Mouse (Mus musculus) thymus, adult 2 months (tissue): ENCODE data around the gene Ptchd3. TPM values are rescaled to one million over a fixed set of nuclear protein-coding genes. Genes with fewer than 3 reads are reported as not detected.

Source experiments
- DNase-seq: peaks from one replicate; pipeline ENCODE4 v3.0.0; 2021
- H3K27ac ChIP-seq: fragments of 200-500 bp; 2 replicates; pipeline ENCODE4 v1.5.1; 2012; ENCODE audit warnings: low read length, control low read depth; ENCODE audit not compliant: control insufficient read depth, insufficient read depth
- H3K27me3 ChIP-seq: fragments of 200-500 bp; 2 replicates; pipeline ENCODE4 v1.6.1; 2012; ENCODE audit warnings: mild to moderate bottlenecking, low read length, moderate library complexity, mixed read lengths; ENCODE audit not compliant: control insufficient read depth, insufficient read depth
- H3K36me3 ChIP-seq: fragments of 200-500 bp; 2 replicates; pipeline ENCODE4 v1.6.1; 2012; ENCODE audit warnings: mild to moderate bottlenecking, low read length, moderate library complexity; ENCODE audit not compliant: control insufficient read depth, insufficient read depth
- H3K4me1 ChIP-seq: fragments of 200-500 bp; replicated peaks from 2 replicates; pipeline ENCODE4 v1.6.1; 2012; ENCODE audit warnings: low read length; ENCODE audit not compliant: control insufficient read depth, insufficient read depth
- H3K4me3 ChIP-seq: fragments of 200-500 bp; 2 replicates; pipeline ENCODE4 v1.5.1; 2012; ENCODE audit warnings: mild to moderate bottlenecking, low read length, control low read depth, moderate library complexity; ENCODE audit not compliant: control insufficient read depth, insufficient read depth
- CTCF ChIP-seq: fragments of 200-500 bp; IDR thresholded peaks from 2 replicates; pipeline ENCODE4 v1.5.1; 2012; ENCODE audit warnings: mild to moderate bottlenecking, control low read depth, low read length, moderate library complexity, borderline replicate concordance; ENCODE audit not compliant: control insufficient read depth, poor library complexity, insufficient read depth; ENCODE audit errors: extremely low read depth
- POLR2A ChIP-seq: fragments of 200-500 bp; IDR thresholded peaks from 2 replicates; pipeline ENCODE4 v1.6.1; 2012; ENCODE audit warnings: mild to moderate bottlenecking, low read length, control low read depth, moderate library complexity; ENCODE audit not compliant: control insufficient read depth, poor library complexity, insufficient read depth; ENCODE audit errors: extremely low read depth
- WGBS: fragments of 180-500 bp; shearing (Covaris S2); methylation state at CpG from one replicate; pipeline ENCODE4 v1.1.7; 2018; 5-methylcytosine and 5-hydroxymethylcytosine counted together
- polyA plus RNA-seq: library from polyadenylated mRNA; depleted of rRNA; stranded (reverse); fragments of >200 nt; gene quantifications from 2 replicates; pipeline ENCODE4 v1.2.3, GENCODE M21; 2012

The Ptchd3 gene
- polyA plus RNA-seq, 1 experiment, result 0.04 TPM

GRCm38 (mm10) chr11:121793530-121793929 lies 36.5 kb upstream of the Ptchd3 start:
- Histone ChIP-seq H3K27ac (no peak overlapping the region), H3K4me3 (no peak overlapping the region), H3K4me1 (no peaks in the 10 kb centered on the region; the same call in 1 of the 2 replicates), H3K36me3 (no peaks in the 10 kb centered on the region), H3K27me3 (no peaks in the 10 kb centered on the region)
- WGBS, result over 99% methylated on average over 3 of the region's 3 CpGs
- DNase-seq, result no peak
- TF ChIP-seq POLR2A, result no peak
- no peak for TF ChIP-seq CTCF

GRCm38 (mm10) chr11:121794186-121794585 lies 35.9 kb upstream of the Ptchd3 start:
- Histone ChIP-seq H3K27ac (no peak overlapping the region), H3K4me1 (no peaks in the 10 kb centered on the region; the same call in 1 of the 2 replicates), H3K4me3 (no peak overlapping the region), H3K27me3 (no peaks in the 10 kb centered on the region), H3K36me3 (no peaks in the 10 kb centered on the region)
- DNase-seq, result no peak
- TF ChIP-seq CTCF (no peak), POLR2A (no peak)
- WGBS, result 96% methylated on average over 3 of the region's 3 CpGs

DNA sequence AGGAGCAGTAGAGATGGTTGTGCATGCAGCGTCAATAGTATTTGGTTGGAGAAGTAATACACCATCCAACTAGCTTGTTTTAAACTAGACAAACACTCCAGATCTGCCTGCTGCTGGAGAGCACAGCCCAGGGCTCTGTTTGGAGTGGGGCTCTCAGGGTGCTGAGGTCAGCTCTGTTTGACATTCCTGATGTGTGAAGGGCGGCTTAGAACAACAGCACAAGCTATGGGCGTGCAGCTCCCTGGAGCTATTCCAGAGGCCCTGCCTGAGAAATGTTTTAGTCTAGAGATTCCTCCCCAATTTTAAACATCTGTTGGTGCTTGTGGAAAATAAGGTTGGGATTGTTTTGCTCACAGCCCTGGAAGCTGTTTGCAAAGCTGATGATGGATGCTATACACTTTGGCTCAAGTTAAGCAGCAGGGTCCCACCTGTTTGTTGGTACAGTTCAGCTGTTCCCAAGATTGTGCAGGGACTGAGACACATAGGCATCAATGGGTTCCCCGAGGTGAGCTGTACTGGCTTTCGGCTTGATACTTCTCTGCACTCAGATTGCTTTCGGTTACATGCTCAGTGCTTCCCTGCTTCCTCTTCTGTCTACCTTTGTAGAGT lies 35.4 kb upstream of the Ptchd3 start:
- Histone ChIP-seq H3K27ac (no peak overlapping the region), H3K4me1 (no peaks in the 10 kb centered on the region; the same call in 1 of the 2 replicates), H3K36me3 (no peaks in the 10 kb centered on the region), H3K4me3 (no peak overlapping the region), H3K27me3 (no peaks in the 10 kb centered on the region)
- DNase-seq, result no peak
- TF ChIP-seq CTCF, result no peak
- TF ChIP-seq POLR2A, result no peak
- WGBS, result 88% methylated on average over 6 of the region's 6 CpGs

GRCm38 (mm10) chr11:121795978-121796377 lies 34.1 kb upstream of the Ptchd3 start:
- H3K36me3 ChIP-seq, result no peaks in the 10 kb centered on the region
- H3K4me1 ChIP-seq, result no peaks in the 10 kb centered on the region; the same call in 1 of the 2 replicates
- TF ChIP-seq POLR2A (no peak), CTCF (no peak)
- no peak for DNase-seq
- no peak overlapping the region for H3K27ac ChIP-seq
- H3K4me3 ChIP-seq, result no peak overlapping the region
- no peaks in the 10 kb centered on the region for H3K27me3 ChIP-seq
- 88% methylated on average over 2 of the region's 2 CpGs for WGBS

DNA sequence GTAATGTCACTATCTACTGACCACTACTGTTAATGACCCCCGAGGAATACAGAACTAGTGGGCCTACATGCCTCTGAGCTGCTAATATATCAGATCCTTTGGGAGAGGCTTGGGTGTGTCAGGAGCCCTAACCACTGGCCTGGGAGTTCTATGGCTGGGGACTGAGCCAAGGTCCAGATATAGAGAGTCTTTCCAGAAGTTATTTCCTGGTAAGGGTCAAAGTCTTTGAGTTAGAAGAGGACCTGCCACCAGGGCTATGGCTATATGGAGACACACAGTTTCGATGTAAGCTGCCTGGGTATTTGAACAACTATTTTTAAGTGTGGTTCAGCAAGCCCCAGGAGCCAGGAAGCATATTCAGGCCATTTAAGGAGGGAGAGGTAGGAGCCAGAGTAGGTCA lies 31.5 kb upstream of the Ptchd3 start:
- Histone ChIP-seq H3K27ac (no peak overlapping the region), H3K36me3 (no peaks in the 10 kb centered on the region), H3K27me3 (no peaks in the 10 kb centered on the region), H3K4me1 (no peaks in the 10 kb centered on the region; the same call in 1 of the 2 replicates), H3K4me3 (no peak overlapping the region)
- WGBS, result 95% methylated on average over 2 of the region's 2 CpGs
- DNase-seq, result no peak
- TF ChIP-seq CTCF (no peak), POLR2A (no peak)

DNA sequence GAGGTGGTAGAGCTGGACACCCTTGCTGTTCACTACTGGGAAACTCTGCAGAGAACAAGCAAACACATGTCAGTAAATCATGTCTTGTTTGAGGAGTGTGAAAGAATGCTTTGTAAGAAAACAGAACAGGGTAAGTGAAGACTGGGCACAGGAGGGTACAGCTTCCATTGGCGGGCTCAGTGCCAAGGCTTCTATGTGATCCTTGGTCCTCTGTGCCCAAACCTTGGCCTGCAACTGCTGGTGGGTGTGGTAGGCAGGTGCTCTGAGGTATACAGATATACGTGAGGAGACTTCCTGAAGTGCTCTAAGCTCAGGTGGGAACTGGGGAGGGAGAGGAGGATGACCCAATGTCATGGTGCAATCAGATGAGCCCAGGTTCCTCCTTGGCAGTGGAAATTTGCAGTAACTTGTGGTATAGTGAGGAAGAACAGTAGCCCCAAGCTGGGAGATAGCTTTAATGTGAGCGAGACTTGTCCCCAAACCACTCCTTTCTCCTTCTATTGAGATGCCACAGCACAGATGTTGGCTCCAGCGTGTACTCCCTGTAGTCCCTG lies 30.2 kb upstream of the Ptchd3 start:
- no peak for DNase-seq
- no peak overlapping the region for H3K4me3 ChIP-seq
- H3K4me1 ChIP-seq, result peaks cover 2% of the 10 kb centered on the region; the same call in 1 of the 2 replicates
- no peaks in the 10 kb centered on the region for H3K27me3 ChIP-seq
- no peak for TF ChIP-seq CTCF
- TF ChIP-seq POLR2A, result no peak
- H3K27ac ChIP-seq, result no peak overlapping the region
- WGBS, result 88% methylated on average over 4 of the region's 4 CpGs
- H3K36me3 ChIP-seq, result no peaks in the 10 kb centered on the region

GRCm38 (mm10) chr11:121802743-121803142 lies 27.3 kb upstream of the Ptchd3 start:
- H3K36me3 ChIP-seq, result no peaks in the 10 kb centered on the region
- H3K27me3 ChIP-seq, result no peaks in the 10 kb centered on the region
- H3K4me1 ChIP-seq, result peaks cover 2% of the 10 kb centered on the region; the same call in 1 of the 2 replicates
- no peak for TF ChIP-seq CTCF
- no peak for TF ChIP-seq POLR2A
- H3K4me3 ChIP-seq, result no peak overlapping the region
- DNase-seq, result no peak
- 51% methylated on average over 2 of the region's 2 CpGs for WGBS
- H3K27ac ChIP-seq, result no peak overlapping the region
